Mouse (Mus musculus) hindbrain, embryonic 11.5 days (tissue): Measurements from ENCODE around the gene Svip. TPM values are rescaled to one million over a fixed set of nuclear protein-coding genes. Genes with fewer than 3 reads are reported as not detected.

Source experiments
- polyA plus RNA-seq: library from polyadenylated mRNA; unstranded; fragments of >200 nt; fragmentation: Nextera tagmentation; extraction: Ambion mirVana; gene quantifications from 2 replicates; pipeline ENCODE4 v1.2.1, GENCODE M21; 2014

The Svip gene
- polyA plus RNA-seq, 1 experiment from 2014 or later = 18.1 TPM

Other genes with a start within 250 kb of the Svip start
- 41.1 and 41.7 TPM in 2 replicates for gene Gas2, start 144.0 kb downstream of the Svip start, polyA plus RNA-seq
- gene Fancf, start 143.8 kb downstream of the Svip start, polyA plus RNA-seq = 12.1 and 14.2 TPM in 2 replicates
- not detected in 2 replicates for gene 1700015G11Rik, start 9.7 kb upstream of the Svip start, polyA plus RNA-seq